Mouse (Mus musculus) thymus, adult 2 months (tissue): Measurements from ENCODE around the gene Gm30191. TPM values are rescaled to one million over a fixed set of nuclear protein-coding genes. Genes with fewer than 3 reads are reported as not detected.

Experiments
- DNase-seq: peaks from one replicate; pipeline ENCODE4 v3.0.0; 2021
- H3K27ac ChIP-seq: fragments of 200-500 bp; 2 replicates; pipeline ENCODE4 v1.5.1; 2012; ENCODE audit warnings: low read length, control low read depth; ENCODE audit not compliant: control insufficient read depth, insufficient read depth
- H3K27me3 ChIP-seq: fragments of 200-500 bp; 2 replicates; pipeline ENCODE4 v1.6.1; 2012; ENCODE audit warnings: mild to moderate bottlenecking, low read length, moderate library complexity, mixed read lengths; ENCODE audit not compliant: control insufficient read depth, insufficient read depth
- H3K36me3 ChIP-seq: fragments of 200-500 bp; 2 replicates; pipeline ENCODE4 v1.6.1; 2012; ENCODE audit warnings: mild to moderate bottlenecking, low read length, moderate library complexity; ENCODE audit not compliant: control insufficient read depth, insufficient read depth
- H3K4me1 ChIP-seq: fragments of 200-500 bp; replicated peaks from 2 replicates; pipeline ENCODE4 v1.6.1; 2012; ENCODE audit warnings: low read length; ENCODE audit not compliant: control insufficient read depth, insufficient read depth
- H3K4me3 ChIP-seq: fragments of 200-500 bp; 2 replicates; pipeline ENCODE4 v1.5.1; 2012; ENCODE audit warnings: mild to moderate bottlenecking, low read length, control low read depth, moderate library complexity; ENCODE audit not compliant: control insufficient read depth, insufficient read depth
- CTCF ChIP-seq: fragments of 200-500 bp; IDR thresholded peaks from 2 replicates; pipeline ENCODE4 v1.5.1; 2012; ENCODE audit warnings: mild to moderate bottlenecking, control low read depth, low read length, moderate library complexity, borderline replicate concordance; ENCODE audit not compliant: control insufficient read depth, poor library complexity, insufficient read depth; ENCODE audit errors: extremely low read depth
- POLR2A ChIP-seq: fragments of 200-500 bp; IDR thresholded peaks from 2 replicates; pipeline ENCODE4 v1.6.1; 2012; ENCODE audit warnings: mild to moderate bottlenecking, low read length, control low read depth, moderate library complexity; ENCODE audit not compliant: control insufficient read depth, poor library complexity, insufficient read depth; ENCODE audit errors: extremely low read depth
- WGBS: fragments of 180-500 bp; shearing (Covaris S2); methylation state at CpG from one replicate; pipeline ENCODE4 v1.1.7; 2018; 5-methylcytosine and 5-hydroxymethylcytosine counted together
- polyA plus RNA-seq: library from polyadenylated mRNA; depleted of rRNA; stranded (reverse); fragments of >200 nt; gene quantifications from 2 replicates; pipeline ENCODE4 v1.2.3, GENCODE M21; 2012; rRNA removed

The Gm30191 gene
- polyA plus RNA-seq, 1 experiment, result not detected

DNA sequence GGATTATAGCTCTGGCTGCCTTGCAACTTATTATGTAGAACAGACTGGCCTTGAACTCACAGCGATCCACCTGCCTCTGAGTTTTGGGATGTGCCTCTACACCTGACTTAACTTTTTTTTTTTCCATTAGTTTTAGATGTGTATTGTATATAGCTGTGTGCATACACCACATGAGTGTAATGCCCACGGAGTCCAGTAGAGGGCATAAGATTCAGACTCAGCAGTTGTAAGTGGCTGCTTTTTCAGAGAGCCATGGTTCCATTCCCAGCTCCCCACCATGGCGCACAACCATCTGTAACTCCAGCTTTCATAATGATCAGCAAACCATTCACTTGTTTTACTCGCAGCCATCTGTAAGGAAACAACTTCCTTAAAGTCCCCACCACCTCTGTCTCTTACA is 49.8 kb downstream of the Gm30191 start:
- WGBS, result 96% methylated on average over 4 of the region's 4 CpGs
- TF ChIP-seq CTCF (no peak), POLR2A (no peak)
- Histone ChIP-seq H3K4me3 (no peak overlapping the region), H3K27me3 (no peaks in the 10 kb centered on the region), H3K4me1 (peaks cover 6% of the 10 kb centered on the region), H3K36me3 (no peaks in the 10 kb centered on the region), H3K27ac (no peak overlapping the region)
- DNase-seq, result no peak

DNA sequence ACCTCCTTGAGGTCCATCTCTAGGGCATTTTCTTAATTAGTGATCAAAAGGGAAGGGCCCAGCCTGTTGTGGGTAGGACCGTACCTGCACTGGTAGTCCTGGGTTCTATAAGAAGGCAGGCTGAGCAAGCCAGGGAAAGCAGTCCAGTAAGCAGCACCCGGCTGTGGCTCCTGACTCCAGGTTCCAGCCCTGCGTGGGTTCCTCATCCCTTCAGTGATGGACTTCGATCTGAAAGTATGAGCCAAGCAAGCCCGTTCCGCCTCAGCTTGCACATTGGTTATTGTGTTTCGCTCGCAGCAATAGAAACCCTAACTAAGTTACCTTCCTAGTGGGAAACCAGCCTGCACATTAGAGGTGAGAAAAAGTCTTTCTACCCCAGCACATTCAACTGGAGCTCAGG is 50.6 kb downstream of the Gm30191 start:
- DNase-seq, result no peak
- H3K4me1 ChIP-seq, result peaks cover 6% of the 10 kb centered on the region
- 90% methylated on average over 8 of the region's 8 CpGs for WGBS
- TF ChIP-seq CTCF (no peak), POLR2A (no peak)
- no peak overlapping the region for H3K4me3 ChIP-seq
- H3K36me3 ChIP-seq, result no peaks in the 10 kb centered on the region
- H3K27me3 ChIP-seq, result no peaks in the 10 kb centered on the region
- no peak overlapping the region for H3K27ac ChIP-seq

DNA sequence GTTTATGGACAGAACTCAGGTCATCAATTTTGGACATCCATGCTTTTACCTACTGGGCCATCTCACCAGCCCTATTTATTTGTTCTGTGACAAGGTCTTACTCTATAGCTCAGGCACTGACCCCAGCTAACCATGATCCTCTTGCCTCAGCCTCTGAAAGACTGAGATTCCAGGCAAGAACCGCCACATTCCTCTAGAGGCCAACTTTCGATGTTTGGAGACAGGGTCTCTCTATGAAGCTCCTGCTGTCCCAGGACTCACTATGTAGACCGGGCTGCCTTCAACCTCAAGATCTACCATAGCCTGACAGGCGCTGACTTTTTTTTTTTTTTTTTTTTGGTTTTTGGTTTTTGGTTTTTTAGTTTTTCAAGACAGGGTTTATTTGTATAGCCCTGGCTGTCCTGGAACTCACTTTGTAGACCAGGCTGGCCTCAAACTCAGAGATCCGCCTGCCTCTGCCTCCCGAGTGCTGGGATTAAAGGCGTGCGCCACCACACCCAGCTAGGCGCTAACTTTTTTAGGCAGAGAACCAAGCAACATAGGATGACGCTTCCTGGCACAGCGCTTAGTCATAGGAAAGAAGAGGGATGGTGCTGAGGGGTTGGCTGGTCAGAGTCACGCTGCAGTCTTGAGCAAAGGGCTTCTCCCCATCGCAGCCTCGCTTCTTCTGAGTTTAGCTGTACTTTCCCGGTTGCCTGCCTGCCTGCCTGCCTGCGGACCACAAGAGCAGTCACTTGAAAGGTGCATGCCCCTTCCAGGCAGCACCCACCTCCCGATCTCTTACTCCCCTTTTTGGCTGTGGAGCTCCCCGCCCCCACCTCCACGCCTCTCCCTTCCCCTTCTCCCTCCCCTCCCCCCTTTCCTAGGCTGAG is 52.1 kb downstream of the Gm30191 start:
- H3K36me3 ChIP-seq, result no peaks in the 10 kb centered on the region
- peaks cover 6% of the 10 kb centered on the region for H3K4me1 ChIP-seq
- no peak overlapping the region for H3K4me3 ChIP-seq
- TF ChIP-seq CTCF, result no peak
- TF ChIP-seq POLR2A, result no peak
- no peak for DNase-seq
- H3K27me3 ChIP-seq, result no peaks in the 10 kb centered on the region
- WGBS, result 72% methylated on average over 19 of the region's 19 CpGs
- no peak overlapping the region for H3K27ac ChIP-seq

DNA sequence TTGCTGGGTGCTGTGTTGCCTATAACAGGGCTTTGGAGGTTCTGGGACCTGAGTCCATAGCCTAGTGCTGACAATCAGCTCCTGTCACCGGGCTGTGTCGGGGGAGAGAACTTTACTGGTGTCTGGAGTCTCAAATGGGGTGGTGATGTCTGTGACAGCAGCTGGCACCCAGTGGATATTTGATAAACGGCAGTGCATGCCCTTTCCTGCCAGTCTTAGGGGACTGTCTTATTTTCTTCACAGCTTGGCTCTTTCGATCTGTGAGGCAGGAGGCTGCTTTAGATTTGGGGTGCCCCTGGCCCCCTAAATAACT is 52.7 kb downstream of the Gm30191 start:
- TF ChIP-seq CTCF, result no peak
- TF ChIP-seq POLR2A, result no peak
- H3K27ac ChIP-seq, result no peak overlapping the region
- DNase-seq, result no peak
- WGBS, result 17% methylated on average over 4 of the region's 4 CpGs
- H3K4me3 ChIP-seq, result no peak overlapping the region
- H3K27me3 ChIP-seq, result no peaks in the 10 kb centered on the region
- H3K36me3 ChIP-seq, result no peaks in the 10 kb centered on the region
- peaks cover 6% of the 10 kb centered on the region for H3K4me1 ChIP-seq

Other genes starting within 250 kb of the Gm30191 start
- gene Dhdds, start 246.0 kb upstream of the Gm30191 start, polyA plus RNA-seq, result 32.1 and 33.2 TPM in 2 replicates
- gene Lin28a, start 228.1 kb upstream of the Gm30191 start, polyA plus RNA-seq, result 0.03 TPM in 2 replicates
- gene Zfp683, start 193.1 kb upstream of the Gm30191 start, polyA plus RNA-seq, result 4.9 and 5.3 TPM in 2 replicates
- 4.4 and 5.7 TPM in 2 replicates for gene Crybg2, start 186.1 kb upstream of the Gm30191 start, polyA plus RNA-seq
- gene Cd52, start 151.9 kb upstream of the Gm30191 start, polyA plus RNA-seq, result 355 and 480 TPM in 2 replicates
- gene Ubxn11, start 144.4 kb upstream of the Gm30191 start, polyA plus RNA-seq, result 91.3 and 120 TPM in 2 replicates
- 1,368 and 1,549 TPM in 2 replicates for gene Sh3bgrl3, start 118.1 kb upstream of the Gm30191 start, polyA plus RNA-seq
- gene Cep85, start 59.8 kb upstream of the Gm30191 start, polyA plus RNA-seq, result 127 and 145 TPM in 2 replicates
- 0.17 and 0.36 TPM in 2 replicates for gene Gm7534, start 43.9 kb upstream of the Gm30191 start, polyA plus RNA-seq
- 0.11 and 0.16 TPM in 2 replicates for gene Catsper4, start 19.6 kb upstream of the Gm30191 start, polyA plus RNA-seq
- 3.6 and 4.3 TPM in 2 replicates for gene Cnksr1, start 8.5 kb upstream of the Gm30191 start, polyA plus RNA-seq
- not detected in 2 replicates for gene E130218I03Rik, start 3.3 kb upstream of the Gm30191 start, polyA plus RNA-seq
- gene Zfp593, start 1.3 kb upstream of the Gm30191 start, polyA plus RNA-seq, result 14.8 and 15.1 TPM in 2 replicates
- gene Grrp1, start 7.2 kb downstream of the Gm30191 start, polyA plus RNA-seq, result 5.2 and 6.6 TPM in 2 replicates
- 13.3 and 14.4 TPM in 2 replicates for gene Pdik1l, start 41.0 kb downstream of the Gm30191 start, polyA plus RNA-seq
- gene Trim63, start 68.2 kb downstream of the Gm30191 start, polyA plus RNA-seq, result 0.43 and 5.9 TPM in 2 replicates
- 1.1 and 2.0 TPM in 2 replicates for gene Slc30a2, start 96.2 kb downstream of the Gm30191 start, polyA plus RNA-seq
- 8.9 and 10.3 TPM in 2 replicates for gene Extl1, start 136.9 kb downstream of the Gm30191 start, polyA plus RNA-seq
- 12.2 and 12.3 TPM in 2 replicates for gene Pafah2, start 149.4 kb downstream of the Gm30191 start, polyA plus RNA-seq
- 134 and 274 TPM in 2 replicates for gene Stmn1, start 221.4 kb downstream of the Gm30191 start, polyA plus RNA-seq
- gene Paqr7, start 249.8 kb downstream of the Gm30191 start, polyA plus RNA-seq, result 47.6 and 52.0 TPM in 2 replicates